Mouse (Mus musculus) heart, embryonic 13.5 days (tissue): Measurements from ENCODE around the gene Tead1. TPM values are rescaled to one million over a fixed set of nuclear protein-coding genes. Genes with fewer than 3 reads are reported as not detected.
"Not testable (repeated sequence)": the region's sequence is repeated elsewhere in the genome, so short reads cannot be mapped to it uniquely, and the experiment has no call there.

Experiments used
- ATAC-seq: fragments of 200-750 bp; cut with Nextera tagmentation; 2 replicates; pipeline ENCODE4 v1.8.0; 2017; ENCODE audit warnings: moderate TSS enrichment; ENCODE audit not compliant: insufficient number of reproducible peaks, low FRiP score, low TSS enrichment; ENCODE audit errors: extremely low read depth
- H3K27ac ChIP-seq: fragments of 300-500 bp; sonication (generic); replicated peaks from 2 replicates; pipeline ENCODE4 v1.5.1; 2015; ENCODE audit warnings: moderate library complexity, mild to moderate bottlenecking, inconsistent platforms
- H3K27me3 ChIP-seq: fragments of 300-500 bp; sonication (generic); replicated peaks from 2 replicates; pipeline ENCODE4 v1.6.1; 2015; ENCODE audit warnings: mild to moderate bottlenecking, inconsistent platforms
- H3K36me3 ChIP-seq: fragments of 300-500 bp; sonication (generic); 2 replicates; pipeline ENCODE4 v1.6.1; 2015; ENCODE audit warnings: mild to moderate bottlenecking, inconsistent platforms
- H3K4me1 ChIP-seq: fragments of 300-500 bp; sonication (generic); 2 replicates; pipeline ENCODE4 v1.6.1; 2015; ENCODE audit warnings: inconsistent platforms
- H3K4me2 ChIP-seq: fragments of 300-500 bp; sonication (generic); 2 replicates; pipeline ENCODE4 v1.6.1; 2015; ENCODE audit warnings: inconsistent platforms, mild to moderate bottlenecking, moderate library complexity
- H3K4me3 ChIP-seq: fragments of 300-500 bp; sonication (generic); 2 replicates; pipeline ENCODE4 v1.5.1; 2015; ENCODE audit warnings: moderate library complexity, mild to moderate bottlenecking, inconsistent platforms
- H3K9ac ChIP-seq: fragments of 300-500 bp; sonication (generic); 2 replicates; pipeline ENCODE4 v1.6.1; 2015; ENCODE audit warnings: inconsistent platforms, mild to moderate bottlenecking, moderate library complexity
- H3K9me3 ChIP-seq: fragments of 300-500 bp; sonication (generic); 2 replicates; pipeline ENCODE4 v1.6.1; 2016; ENCODE audit warnings: inconsistent platforms
- WGBS: fragments of 180-500 bp; shearing (Covaris S2); methylation state at CpG from one replicate; pipeline ENCODE4 v1.1.7; 2015; ENCODE audit warnings: mixed read lengths; 5-methylcytosine and 5-hydroxymethylcytosine counted together
- polyA plus RNA-seq: library from polyadenylated mRNA; unstranded; fragments of >200 nt; fragmentation: Nextera tagmentation; extraction: Ambion mirVana; gene quantifications from 2 replicates; pipeline ENCODE4 v1.2.1, GENCODE M21; 2015

Tead1 gene
- polyA plus RNA-seq, 1 experiment from 2014 or later: 25.2 TPM

DNA sequence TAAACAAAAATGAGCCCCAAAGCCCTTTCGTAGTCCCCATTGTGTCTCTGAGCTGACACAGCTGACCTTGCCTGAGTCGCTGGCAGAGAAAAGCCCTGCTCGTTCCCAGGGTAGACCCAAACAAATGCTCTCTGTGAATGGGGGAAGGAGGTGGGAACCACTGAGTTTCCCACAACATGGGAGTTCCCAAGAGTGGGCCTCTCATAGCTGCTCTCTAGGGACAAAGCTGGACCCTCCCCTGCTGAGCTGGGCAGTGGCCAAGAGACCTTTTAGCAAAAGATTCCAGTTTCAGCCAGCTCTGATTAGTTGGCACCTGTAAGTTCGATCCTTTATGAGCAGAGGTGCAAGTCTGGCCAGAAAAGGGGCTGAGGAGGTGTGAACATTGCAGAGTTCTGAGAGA lies 243.7 kb downstream of the Tead1 start:
- H3K9ac ChIP-seq: no peak overlapping the region
- H3K36me3 ChIP-seq: no peaks in the 10 kb centered on the region
- 63% methylated on average over 4 of the region's 4 CpGs for WGBS

DNA sequence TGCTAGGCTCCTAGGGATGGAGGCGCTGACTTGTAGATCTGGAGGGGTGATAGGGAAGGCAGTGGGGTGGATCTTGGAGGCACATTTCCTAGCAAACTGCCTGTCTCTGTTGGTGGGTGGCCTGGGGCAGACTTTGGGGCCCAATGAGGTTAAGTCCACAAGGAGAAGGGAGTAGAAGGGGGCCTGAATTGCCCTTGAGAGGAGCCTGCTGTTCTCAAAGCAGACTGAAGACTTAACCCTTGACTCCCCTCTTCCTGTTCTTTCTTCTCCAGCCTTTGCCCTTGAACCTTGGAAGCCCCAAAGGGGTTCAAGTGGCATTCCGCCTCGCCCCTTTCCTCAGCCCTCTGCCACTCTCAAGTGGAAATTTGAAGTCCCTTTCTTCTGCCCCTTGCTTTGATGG lies 244.6 kb downstream of the Tead1 start:
- WGBS: 65% methylated on average over 3 of the region's 3 CpGs
- Histone ChIP-seq H3K36me3 (no peaks in the 10 kb centered on the region), H3K9ac (no peak overlapping the region), H3K4me3 (no peak overlapping the region), H3K27ac (no peak overlapping the region), H3K4me2 (no peak overlapping the region), H3K4me1 (peaks cover 5% of the 10 kb centered on the region), H3K27me3 (peaks cover 12% of the 10 kb centered on the region; the same call in 1 of the 2 replicates), H3K9me3 (no peaks in the 10 kb centered on the region)
- no peak for ATAC-seq

More for the DNA sequence above, 243.7 kb downstream of the Tead1 start:
- Histone ChIP-seq H3K4me2 (no peak overlapping the region), H3K27me3 (peaks cover 12% of the 10 kb centered on the region; the same call in 1 of the 2 replicates), H3K4me1 (peaks cover 12% of the 10 kb centered on the region), H3K27ac (no peak overlapping the region), H3K4me3 (no peak overlapping the region), H3K9me3 (no peaks in the 10 kb centered on the region)
- no peak for ATAC-seq

DNA sequence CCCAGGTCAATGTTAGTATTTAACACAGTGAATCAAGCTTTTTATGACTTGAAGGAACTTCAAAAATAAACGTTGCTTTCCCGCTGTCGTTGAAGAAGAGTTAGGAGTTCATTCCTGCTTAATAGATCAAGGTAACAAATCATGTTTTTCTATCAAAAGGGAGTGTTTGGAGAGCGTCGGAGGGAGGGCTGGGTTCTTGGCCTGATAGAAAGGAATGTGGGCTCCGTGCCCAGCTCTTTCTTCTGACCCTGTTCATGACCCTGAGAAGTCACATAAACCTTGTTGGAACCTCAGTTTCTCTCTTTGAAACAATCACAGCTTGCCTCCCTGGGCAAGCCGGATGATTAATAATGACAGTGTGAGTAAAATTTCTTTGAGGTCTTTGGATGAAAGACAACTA lies 251.6 kb downstream of the Tead1 start:
- no peak overlapping the region for H3K4me3 ChIP-seq
- ATAC-seq: no peak
- H3K27me3 ChIP-seq: 0 out of 2 replicates have a peak, but pooled peaks cover 2% of the 10 kb centered on the region
- H3K4me2 ChIP-seq: no peak overlapping the region
- no peaks in the 10 kb centered on the region for H3K9me3 ChIP-seq
- 26% methylated on average over 7 of the region's 7 CpGs for WGBS
- H3K36me3 ChIP-seq: no peaks in the 10 kb centered on the region
- no peak overlapping the region for H3K27ac ChIP-seq
- H3K4me1 ChIP-seq: peaks cover 11% of the 10 kb centered on the region
- H3K9ac ChIP-seq: no peak overlapping the region

DNA sequence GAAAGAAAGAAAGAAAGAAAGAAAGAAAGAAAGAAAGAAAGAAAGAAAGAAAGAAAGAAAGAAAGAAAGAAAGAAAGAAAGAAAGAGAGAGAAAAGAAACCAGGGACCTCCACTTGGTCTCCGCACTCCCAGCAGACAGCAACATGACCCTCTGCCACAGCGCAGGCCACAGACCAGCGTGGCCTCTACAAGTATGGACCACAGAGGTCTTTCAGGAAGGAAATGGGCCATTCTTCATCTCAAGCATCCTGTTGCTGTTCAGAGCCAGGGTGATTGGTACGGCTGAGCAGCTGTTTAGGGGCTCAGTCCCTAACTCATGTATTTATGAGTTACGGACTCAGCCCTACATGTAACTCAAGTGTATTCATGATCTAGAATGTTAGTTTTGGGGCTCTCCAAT lies 256.8 kb downstream of the Tead1 start:
- not testable (repeated sequence) for H3K36me3 ChIP-seq, H3K27me3 ChIP-seq, ATAC-seq, H3K27ac ChIP-seq, H3K9ac ChIP-seq, H3K9me3 ChIP-seq, H3K4me1 ChIP-seq, H3K4me2 ChIP-seq, H3K4me3 ChIP-seq
- WGBS: 72% methylated on average over 5 of the region's 5 CpGs

DNA sequence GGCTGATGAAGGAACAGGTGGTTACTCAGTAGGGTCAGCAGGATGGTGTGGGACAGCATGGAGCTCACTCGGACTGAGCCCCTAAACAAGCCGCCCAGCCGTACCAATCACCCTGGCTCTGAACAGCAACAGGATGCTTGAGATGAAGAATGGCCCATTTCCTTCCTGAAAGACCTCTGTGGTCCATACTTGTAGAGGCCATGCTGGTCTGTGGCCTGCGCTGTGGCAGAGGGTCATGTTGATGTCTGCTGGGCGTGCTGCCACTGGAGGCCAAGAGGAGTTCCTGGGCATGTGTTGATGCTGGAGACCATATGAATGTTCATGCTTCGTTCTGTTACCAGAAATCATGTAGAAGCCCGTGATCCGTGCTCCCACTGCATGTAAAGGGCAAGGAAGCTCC lies 258.0 kb downstream of the Tead1 start:
- 84% methylated on average over 8 of the region's 8 CpGs for WGBS
- Histone ChIP-seq H3K27me3 (0 out of 2 replicates have a peak, but pooled peaks cover 6% of the 10 kb centered on the region), H3K4me3 (no peak overlapping the region), H3K4me1 (no peaks in the 10 kb centered on the region), H3K36me3 (no peaks in the 10 kb centered on the region), H3K9me3 (no peaks in the 10 kb centered on the region), H3K4me2 (no peak overlapping the region), H3K9ac (no peak overlapping the region), H3K27ac (no peak overlapping the region)
- no peak for ATAC-seq

DNA sequence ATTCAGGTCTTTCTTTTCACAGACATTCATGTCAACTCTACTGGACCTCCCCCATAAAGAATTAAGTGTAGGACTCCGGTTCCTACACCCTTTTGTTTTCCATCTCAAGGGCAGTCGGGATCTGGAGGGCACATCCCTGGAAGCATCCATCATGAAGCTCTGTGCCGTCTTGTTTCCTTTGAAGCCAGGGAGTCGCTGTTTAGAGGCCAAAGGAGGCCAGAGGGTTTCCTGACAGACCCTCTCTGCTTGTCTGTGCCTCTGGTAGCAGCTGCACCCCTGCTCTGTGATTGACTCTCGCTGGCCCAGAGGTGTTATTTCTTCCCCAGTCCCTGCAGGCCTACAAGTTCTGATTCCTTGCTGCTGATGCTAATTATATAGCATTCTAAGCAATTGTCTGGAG lies 259.8 kb downstream of the Tead1 start:
- WGBS: 37% methylated on average over 5 of the region's 5 CpGs
- H3K27me3 ChIP-seq: 0 out of 2 replicates have a peak, but pooled peaks cover 4% of the 10 kb centered on the region
- no peaks in the 10 kb centered on the region for H3K9me3 ChIP-seq
- H3K27ac ChIP-seq: no peak overlapping the region
- H3K36me3 ChIP-seq: no peaks in the 10 kb centered on the region
- H3K4me3 ChIP-seq: no peak overlapping the region
- no peak for ATAC-seq
- H3K9ac ChIP-seq: no peak overlapping the region
- no peak overlapping the region for H3K4me2 ChIP-seq
- no peaks in the 10 kb centered on the region for H3K4me1 ChIP-seq

DNA sequence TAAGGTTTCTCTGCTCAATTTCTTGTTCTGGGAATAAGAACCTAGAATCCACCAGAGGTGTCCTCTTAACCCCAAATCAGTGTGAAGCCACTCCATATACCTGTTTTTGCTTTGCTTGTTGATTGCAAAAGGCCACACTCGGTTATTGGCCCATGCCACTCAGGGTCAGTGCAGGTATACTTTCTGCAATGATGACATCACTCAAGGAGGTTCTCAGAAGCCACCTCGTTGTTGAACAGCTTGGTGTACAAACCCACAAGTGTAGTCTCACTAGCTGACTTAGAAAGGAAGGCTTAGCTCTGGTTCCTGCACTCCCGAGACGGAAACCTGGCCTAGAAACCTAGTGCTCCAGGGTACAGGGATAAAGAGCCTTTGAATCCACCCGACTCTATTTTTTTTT lies 263.4 kb downstream of the Tead1 start:
- Histone ChIP-seq H3K9ac (no peak overlapping the region), H3K4me2 (no peak overlapping the region), H3K4me1 (no peaks in the 10 kb centered on the region), H3K27me3 (peaks cover 4% of the 10 kb centered on the region; the same call in 1 of the 2 replicates), H3K4me3 (no peak overlapping the region), H3K27ac (no peak overlapping the region), H3K36me3 (no peaks in the 10 kb centered on the region), H3K9me3 (no peaks in the 10 kb centered on the region)
- 73% methylated on average over 5 of the region's 5 CpGs for WGBS
- ATAC-seq: no peak

DNA sequence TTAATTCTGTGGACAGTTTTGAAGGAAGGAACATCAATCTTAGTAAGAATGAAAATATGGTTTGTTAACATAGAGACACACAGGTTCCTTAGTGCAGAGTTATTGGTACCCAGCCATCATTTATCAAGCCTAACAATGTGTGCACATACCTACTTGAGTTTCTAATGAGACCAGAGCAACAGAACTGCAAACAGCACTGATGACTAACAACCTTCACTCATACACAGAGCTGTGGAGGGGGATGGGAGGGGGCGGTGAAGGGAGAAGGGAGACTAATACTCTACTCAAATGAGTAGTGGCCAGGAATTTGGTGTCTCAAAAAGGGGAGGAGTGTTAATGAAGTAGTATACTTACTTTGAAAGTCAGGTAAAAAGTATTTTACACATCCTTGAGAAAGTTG lies 263.9 kb downstream of the Tead1 start:
- no peaks in the 10 kb centered on the region for H3K9me3 ChIP-seq
- H3K27me3 ChIP-seq: peaks cover 4% of the 10 kb centered on the region; the same call in 1 of the 2 replicates
- H3K4me1 ChIP-seq: no peaks in the 10 kb centered on the region
- no peak overlapping the region for H3K4me2 ChIP-seq
- H3K4me3 ChIP-seq: no peak overlapping the region
- H3K36me3 ChIP-seq: no peaks in the 10 kb centered on the region
- WGBS: 82% methylated on average over 1 of the region's 1 CpGs
- H3K27ac ChIP-seq: no peak overlapping the region
- no peak overlapping the region for H3K9ac ChIP-seq
- ATAC-seq: no peak

DNA sequence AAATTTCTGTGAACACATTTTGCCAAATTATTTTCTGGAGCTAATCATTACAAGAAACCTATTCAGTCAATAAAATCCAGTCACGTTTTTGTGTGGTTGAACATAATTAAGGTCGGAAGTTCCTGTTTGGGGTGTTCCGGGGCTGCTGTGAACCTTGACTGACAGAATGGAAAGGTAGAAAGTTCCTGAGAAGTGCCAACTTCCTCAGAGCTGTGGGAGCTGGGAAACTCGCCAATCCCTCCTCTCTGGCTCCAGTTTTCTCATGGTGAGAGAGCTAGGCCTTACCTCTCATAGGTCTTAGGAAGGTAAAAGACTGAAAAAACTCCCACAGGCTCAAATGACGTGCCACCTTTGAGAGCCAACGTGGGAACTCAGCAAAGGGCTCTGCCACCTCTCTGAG lies 267.6 kb downstream of the Tead1 start:
- 50% methylated on average over 6 of the region's 6 CpGs for WGBS
- Histone ChIP-seq H3K9ac (no peak overlapping the region), H3K27ac (no peak overlapping the region), H3K9me3 (no peaks in the 10 kb centered on the region), H3K4me2 (no peak overlapping the region), H3K4me3 (no peak overlapping the region), H3K36me3 (no peaks in the 10 kb centered on the region), H3K4me1 (no peaks in the 10 kb centered on the region), H3K27me3 (peaks cover 10% of the 10 kb centered on the region)
- no peak for ATAC-seq

DNA sequence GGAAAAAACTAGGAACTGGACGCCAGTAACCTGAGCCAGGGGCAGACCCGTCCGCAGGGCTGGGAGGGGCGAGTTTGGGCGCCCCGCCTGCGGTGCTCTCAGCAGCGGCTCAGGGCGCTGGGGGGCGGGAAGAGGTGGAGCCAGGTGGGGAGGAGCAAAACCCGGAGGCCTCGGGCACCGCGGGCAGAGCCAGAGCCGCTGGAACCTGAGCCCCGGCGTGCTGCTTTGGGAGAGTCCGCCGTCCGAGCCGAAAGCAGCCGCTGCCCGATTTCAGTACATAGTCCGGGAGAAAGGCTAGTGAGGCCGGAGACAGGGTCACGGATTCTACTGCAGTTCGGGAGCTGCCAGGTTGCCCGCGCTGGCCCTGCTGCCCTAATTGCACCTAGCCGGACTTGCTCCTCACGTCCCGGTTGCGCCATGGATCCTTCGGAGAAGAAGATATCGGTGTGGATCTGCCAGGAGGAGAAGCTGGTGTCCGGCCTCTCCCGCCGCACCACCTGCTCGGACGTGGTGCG lies 274.7 kb downstream of the Tead1 start, which contains the start of gene Rassf10:
Gene Rassf10, plus strand, starts transcription at position 186 of the 515 bp plus-strand sequence.
- Histone ChIP-seq H3K9me3 (no peaks in the 10 kb centered on the region), H3K4me1 (peaks cover 28% of the 10 kb centered on the region), H3K36me3 (no peaks in the 10 kb centered on the region), H3K9ac (peak within 1 kb of the TSS; percentile 83), H3K27me3 (peaks cover 59% of the 10 kb centered on the region), H3K4me2 (peak within 1 kb of the TSS; percentile 97), H3K27ac (peak within 1 kb of the TSS; percentile 63), H3K4me3 (peak within 1 kb of the TSS; percentile 65)
- under 1% methylated on average over 41 of the region's 41 CpGs for WGBS
- ATAC-seq: peak; percentile 67

DNA sequence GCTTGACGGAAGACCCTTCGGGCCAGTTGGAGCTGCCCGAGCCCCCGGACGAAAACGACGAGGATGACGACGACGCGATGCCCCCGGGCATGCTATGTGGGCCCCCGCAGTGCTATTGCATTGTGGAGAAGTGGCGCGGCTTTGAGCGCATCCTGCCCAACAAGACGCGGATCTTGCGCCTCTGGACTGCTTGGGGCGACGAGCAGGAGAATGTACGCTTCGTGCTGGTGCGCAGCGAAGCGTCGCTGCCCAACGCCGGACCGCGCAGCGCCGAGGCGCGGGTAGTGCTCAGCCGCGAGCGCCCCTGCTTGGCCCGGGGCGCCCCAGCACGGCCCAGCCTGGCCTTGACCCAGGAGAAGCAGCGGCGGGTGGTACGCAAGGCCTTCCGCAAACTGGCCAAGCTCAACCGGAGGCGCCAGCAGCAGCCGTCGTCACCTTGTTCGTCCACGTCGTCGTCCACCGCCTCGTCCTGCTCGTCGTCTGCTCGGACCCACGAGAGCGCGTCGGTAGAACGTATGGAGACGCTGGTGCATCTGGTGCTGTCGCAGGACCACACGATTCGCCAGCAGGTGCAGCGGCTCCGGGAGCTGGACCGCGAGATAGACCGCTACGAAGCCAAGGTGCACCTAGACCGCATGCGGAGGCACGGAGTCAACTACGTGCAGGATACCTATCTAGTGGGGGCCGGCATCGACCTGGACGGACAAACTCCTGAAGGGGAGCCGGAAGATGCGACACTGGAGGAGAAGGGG lies 275.4 kb downstream of the Tead1 start:
- under 1% methylated on average over 82 of the region's 82 CpGs for WGBS
- peak overlapping the region; percentile 63 for H3K27ac ChIP-seq
- H3K9me3 ChIP-seq: no peaks in the 10 kb centered on the region
- peak overlapping the region; percentile 97 for H3K4me2 ChIP-seq
- H3K4me3 ChIP-seq: peak overlapping the region; percentile 65
- H3K36me3 ChIP-seq: no peaks in the 10 kb centered on the region
- H3K27me3 ChIP-seq: peaks cover 58% of the 10 kb centered on the region
- ATAC-seq: no peak
- H3K9ac ChIP-seq: peak overlapping the region; percentile 83
- H3K4me1 ChIP-seq: peaks cover 28% of the 10 kb centered on the region
